Comparison of ENCODE assay signal across 9 mouse cellular contexts in the genomic region with DNA sequence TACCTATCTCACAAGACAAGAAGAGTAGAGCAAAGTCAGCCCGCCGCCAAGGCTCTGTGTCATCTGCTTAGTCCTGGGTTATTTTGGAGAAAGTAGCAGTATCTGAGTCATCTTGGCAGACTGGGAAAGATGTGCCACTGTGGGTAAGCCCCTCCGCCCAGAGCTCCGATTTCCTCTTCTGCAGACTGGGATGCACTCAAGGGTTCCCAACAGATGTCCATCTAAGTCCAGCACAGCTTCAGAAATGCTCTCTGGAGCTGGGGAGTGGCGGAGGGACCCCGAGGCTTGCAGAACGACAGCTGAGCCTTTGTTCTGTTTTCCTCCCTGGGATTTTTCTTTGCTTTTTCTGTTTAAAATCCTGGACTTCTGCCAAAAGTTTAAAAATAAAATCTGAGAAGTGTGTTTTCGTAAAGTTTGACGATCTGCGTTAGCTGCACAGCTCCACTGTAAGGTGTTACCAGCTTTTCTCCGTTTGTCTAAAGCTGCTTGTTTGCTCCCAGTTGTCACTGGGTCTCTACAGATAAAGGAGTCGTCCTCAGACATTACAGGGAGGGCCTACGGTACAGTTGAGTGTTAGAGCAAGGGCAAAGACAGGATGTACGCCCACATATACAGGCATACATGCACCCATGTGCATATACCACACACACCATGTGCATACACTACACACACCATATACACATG.
DNase-seq lines count a peak whose midpoint lies in the region; ATAC-seq and TF ChIP-seq lines count a peak whose summit lies in the region.
"Had no signal": no experiment of that assay in that cellular context is flagged by ENCODE, and none has a peak within 500 bp of the region (broad histone marks: within the 10 kb centered on the region; RNA-seq: fewer than 3 reads in every experiment).

No protein-coding gene starts in this region.

- no peak overlapping the region for H3K4me3 ChIP-seq in liver, postnatal 0 days (ENCODE audit: low read depth, low read length)
- H3K4me3 ChIP-seq: hindbrain, embryonic 15.5 days; liver, embryonic 15.5 days had no signal

- no peak overlapping the region for H3K27ac ChIP-seq in liver, postnatal 0 days (ENCODE audit: low read depth)
- H3K27ac ChIP-seq: hindbrain, embryonic 15.5 days; liver, embryonic 15.5 days had no signal

- H3K9ac ChIP-seq in liver, postnatal 0 days (replicated peaks), result no peak overlapping the region
- H3K9ac ChIP-seq: hindbrain, embryonic 15.5 days; liver, embryonic 15.5 days had no signal

- peak; percentile 19 for DNase-seq in left cerebral cortex, adult 11 months (ENCODE audit: low spot score)
- DNase-seq in left cerebral cortex, adult 8-10 months (ENCODE audit: low spot score in 2 of 2), result no peak
- DNase-seq in Patski (ENCODE audit: low read depth, low spot score), result no peak
- DNase-seq in fibroblast of lung, adult 2 months (ENCODE audit: low read depth), result peak; percentile 61
- peak; percentile 55 for DNase-seq in right cerebral cortex, postnatal 25 days
- no peak for DNase-seq in urinary bladder, postnatal 25 days (ENCODE audit: low spot score)
- DNase-seq in liver, postnatal 0 days, result no peak

- no peaks in the 10 kb centered on the region for H3K36me3 ChIP-seq in liver, postnatal 0 days (replicated peaks; ENCODE audit: insufficient read depth, low read length)
- H3K36me3 ChIP-seq: hindbrain, embryonic 15.5 days; liver, embryonic 15.5 days had no signal

- no peak for TF ChIP-seq EP300 in liver, postnatal 0 days (IDR thresholded peaks at IDR 0.05; ENCODE audit: low read depth)

- no peak for TF ChIP-seq CTCF in Patski (IDR thresholded peaks at IDR 0.05)
- TF ChIP-seq CTCF in liver, postnatal 0 days (IDR thresholded peaks at IDR 0.05; ENCODE audit: low read depth), result no peak

- whole genome bisulfite sequencing in liver, postnatal 0 days (ENCODE audit: insufficient replicate concordance), result 66% methylated on average over 14 of the region's 14 CpGs

- no peaks in the 10 kb centered on the region for H3K9me3 ChIP-seq in liver, postnatal 0 days (ENCODE audit: low read length)
- H3K9me3 ChIP-seq: hindbrain, embryonic 15.5 days; liver, embryonic 15.5 days had no signal

- in situ Hi-C loops in Patski (cut with MboI; ENCODE audit: low pct_unique_long_range_greater_than_20kb), result no loop called here

- POLR2A ChIA-PET in Patski (lab: Charles Lee), result no interaction called here

- H3K4me2 ChIP-seq in liver, postnatal 0 days (ENCODE audit: low read depth, low read length), result no peak overlapping the region
- H3K4me2 ChIP-seq: hindbrain, embryonic 15.5 days; liver, embryonic 15.5 days had no signal

- peaks cover 2% of the 10 kb centered on the region; the same call in 1 of the 2 replicates for H3K4me1 ChIP-seq in liver, postnatal 0 days (ENCODE audit: insufficient read depth)
- H3K4me1 ChIP-seq: hindbrain, embryonic 15.5 days had no signal

- CTCF ChIA-PET in Patski (lab: Charles Lee), result interaction anchor here (0.9 to 1.3 kb wide), 3 partner anchors 13 to 65 kb away, joined by 3 to 5 read pairs (median 3); partner anchors contain the start of gene Chd9

- no peaks in the 10 kb centered on the region for H3K27me3 ChIP-seq in Patski
- no peaks in the 10 kb centered on the region for H3K27me3 ChIP-seq in liver, postnatal 0 days (ENCODE audit: insufficient read depth, low read length)
- H3K27me3 ChIP-seq: hindbrain, embryonic 15.5 days; liver, embryonic 15.5 days had no signal

- ATAC-seq in Patski, result peak; percentile 47
- ATAC-seq in liver, postnatal 0 days, result no peak

Comparison
In these comparisons a context has a peak if more than half of its experiments do, and no peak if none do; other contexts are left out.
1. DNase-seq: peak in left cerebral cortex, adult 11 months (single experiment), fibroblast of lung, adult 2 months (single experiment) and right cerebral cortex, postnatal 25 days (single experiment); none in left cerebral cortex, adult 8-10 months (0 of 2), Patski (single experiment), urinary bladder, postnatal 25 days (single experiment) and liver, postnatal 0 days (single experiment).